Mouse (Mus musculus): Measurements from ENCODE around the gene Timp2. TPM values are rescaled to one million over a fixed set of nuclear protein-coding genes. Genes with fewer than 3 reads are reported as not detected.
A peak's percentile ranks its signal among the peaks of the same experiment; 100 is the strongest.

Timp2 gene
- polyA plus RNA-seq, 1 experiment from 2014 or later: 81.8 TPM

DNA sequence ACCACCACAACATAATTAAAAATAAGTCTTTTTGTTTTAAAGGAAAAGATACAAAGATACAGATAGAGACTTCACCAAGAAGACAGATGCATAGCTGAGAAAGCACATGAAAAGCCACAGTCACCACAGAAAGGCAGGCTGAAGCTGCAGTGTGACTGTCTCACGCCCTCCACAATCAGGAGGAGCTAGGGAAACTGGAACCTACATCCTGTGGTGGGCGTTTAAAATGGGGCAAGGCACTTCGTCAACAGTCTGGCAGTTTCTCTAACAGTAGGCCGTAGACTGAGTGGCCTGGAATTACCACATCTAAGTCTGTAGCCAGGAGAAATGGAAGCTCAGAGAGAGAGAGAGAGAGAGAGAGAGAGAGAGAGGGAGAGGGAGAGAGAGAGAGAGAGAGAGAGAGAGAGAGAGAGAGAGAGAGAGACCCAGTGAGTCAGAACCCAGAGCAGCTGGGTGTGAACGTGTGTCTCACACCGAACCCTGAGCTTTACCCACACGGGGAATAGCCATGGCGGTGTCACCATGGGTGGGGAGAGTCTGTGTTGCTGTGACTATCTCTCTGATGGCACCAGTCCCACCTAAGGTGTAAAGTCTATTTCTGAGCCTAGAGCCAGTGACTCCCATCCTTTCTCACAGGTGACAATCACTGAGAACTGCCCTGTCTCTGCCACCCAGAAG, 17.9 kb downstream of the Timp2 start:
- DNase-seq: no peak
- 91% methylated on average over 8 of the region's 8 CpGs for WGBS

DNA sequence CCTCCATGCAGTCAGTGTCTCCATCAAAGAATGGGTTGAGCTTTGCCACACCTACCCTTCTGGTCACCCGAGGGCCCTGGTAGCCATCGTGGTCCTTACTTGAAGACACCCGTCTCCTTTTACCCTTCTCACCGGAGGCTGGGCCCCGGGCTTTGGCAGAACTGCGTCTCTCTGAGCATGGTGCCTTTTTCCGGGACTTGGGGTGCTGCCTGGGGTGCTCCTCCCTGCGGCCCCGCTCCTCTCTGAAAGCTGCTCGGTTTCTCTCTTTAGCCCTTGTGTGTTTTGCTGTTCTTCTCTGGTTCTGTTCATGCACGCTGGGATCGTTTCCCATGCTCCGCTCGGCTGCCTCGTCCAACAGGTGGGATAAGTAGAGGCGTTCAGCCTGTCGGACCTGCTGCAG, 22.1 kb downstream of the Timp2 start:
- no peak overlapping the region for H3K27ac ChIP-seq (replicated peaks; ENCODE audit: low read depth, low read length)
- H3K4me2 ChIP-seq (ENCODE audit: low read length): no peak overlapping the region
- 0 out of 2 replicates have a peak, but pooled peaks cover 10% of the 10 kb centered on the region for H3K36me3 ChIP-seq (ENCODE audit: control insufficient read depth, insufficient read depth, low read length)
- 91% methylated on average over 17 of the region's 17 CpGs for WGBS
- H3K4me1 ChIP-seq (ENCODE audit: control insufficient read depth, insufficient read depth, low read length): no peaks in the 10 kb centered on the region
- H3K4me3 ChIP-seq (replicated peaks; ENCODE audit: low read depth, low read length): no peak overlapping the region
- no peaks in the 10 kb centered on the region for H3K27me3 ChIP-seq (ENCODE audit: control insufficient read depth, insufficient read depth, low read length)
- H3K9ac ChIP-seq (replicated peaks; ENCODE audit: low read length): no peak overlapping the region
- ATAC-seq (ENCODE audit: low FRiP score, low TSS enrichment): no peak
- DNase-seq: no peak
- H3K9me3 ChIP-seq (ENCODE audit: control insufficient read depth, low read length): no peaks in the 10 kb centered on the region

More for the DNA sequence above, 17.9 kb downstream of the Timp2 start:
- Histone ChIP-seq H3K27me3 (ENCODE audit: control insufficient read depth, insufficient read depth, low read length) (no peaks in the 10 kb centered on the region), H3K9ac (replicated peaks; ENCODE audit: low read length) (no peak overlapping the region), H3K9me3 (ENCODE audit: control insufficient read depth, low read length) (no peaks in the 10 kb centered on the region), H3K4me1 (ENCODE audit: control insufficient read depth, insufficient read depth, low read length) (peaks cover 10% of the 10 kb centered on the region), H3K4me2 (ENCODE audit: low read length) (no peak overlapping the region), H3K27ac (replicated peaks; ENCODE audit: low read depth, low read length) (no peak overlapping the region), H3K36me3 (ENCODE audit: control insufficient read depth, insufficient read depth, low read length) (0 out of 2 replicates have a peak, but pooled peaks cover 10% of the 10 kb centered on the region), H3K4me3 (replicated peaks; ENCODE audit: low read depth, low read length) (no peak overlapping the region)
- no peak for ATAC-seq (ENCODE audit: low FRiP score, low TSS enrichment)

DNA sequence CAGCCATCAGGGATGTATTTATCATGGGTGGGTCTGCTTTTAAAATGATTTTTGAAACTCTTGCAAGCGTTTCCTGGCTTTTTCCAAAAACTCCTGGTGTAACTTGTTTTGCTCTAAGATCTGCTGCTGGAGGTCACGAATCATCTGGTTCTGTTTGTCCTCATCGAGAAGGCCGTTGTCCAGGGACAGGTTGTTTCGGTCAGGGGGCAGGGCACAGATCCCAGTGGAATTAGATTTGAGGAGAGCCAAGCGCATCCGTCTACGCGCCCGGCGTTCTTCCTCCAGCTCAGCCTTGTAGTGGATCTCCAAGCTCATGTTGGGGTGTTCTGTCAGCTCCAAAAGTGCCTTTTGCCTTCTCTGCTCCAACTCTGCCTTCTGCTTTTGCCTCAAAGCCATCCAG, 23.2 kb downstream of the Timp2 start:
- H3K27ac ChIP-seq (replicated peaks; ENCODE audit: low read depth, low read length): no peak overlapping the region
- no peaks in the 10 kb centered on the region for H3K27me3 ChIP-seq (ENCODE audit: control insufficient read depth, insufficient read depth, low read length)
- DNase-seq (no peak), ATAC-seq (ENCODE audit: low FRiP score, low TSS enrichment) (no peak)
- H3K36me3 ChIP-seq (ENCODE audit: control insufficient read depth, insufficient read depth, low read length): 0 out of 2 replicates have a peak, but pooled peaks cover 10% of the 10 kb centered on the region
- no peaks in the 10 kb centered on the region for H3K9me3 ChIP-seq (ENCODE audit: control insufficient read depth, low read length)
- peaks cover 5% of the 10 kb centered on the region; the same call in 1 of the 2 replicates for H3K4me1 ChIP-seq (ENCODE audit: control insufficient read depth, insufficient read depth, low read length)
- no peak overlapping the region for H3K4me3 ChIP-seq (replicated peaks; ENCODE audit: low read depth, low read length)
- no peak overlapping the region for H3K9ac ChIP-seq (replicated peaks; ENCODE audit: low read length)
- no peak overlapping the region for H3K4me2 ChIP-seq (ENCODE audit: low read length)
- WGBS: 95% methylated on average over 11 of the region's 11 CpGs

DNA sequence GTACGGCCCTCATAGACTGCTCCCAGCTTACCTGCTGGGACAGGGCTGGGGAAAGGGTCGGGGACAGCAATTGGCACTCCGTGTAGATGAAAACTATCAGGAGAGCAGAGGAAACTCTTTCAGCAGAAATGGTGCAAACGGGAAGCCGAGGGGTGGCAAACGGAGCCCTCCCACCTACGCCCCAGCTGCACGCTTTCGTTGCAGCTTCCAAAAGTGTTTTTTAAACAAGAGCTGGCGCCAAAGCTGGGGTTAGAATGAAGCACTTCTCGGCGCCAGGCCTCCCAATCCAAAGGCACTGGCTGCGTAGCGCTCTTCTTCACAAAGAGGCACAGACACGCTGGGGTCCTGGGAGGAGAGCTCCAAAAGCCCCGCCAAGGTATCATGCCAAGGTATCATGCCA, 24.8 kb downstream of the Timp2 start:
- no peak for ATAC-seq (ENCODE audit: low FRiP score, low TSS enrichment)
- no peak for DNase-seq
- no peak overlapping the region for H3K4me3 ChIP-seq (replicated peaks; ENCODE audit: low read depth, low read length)
- peaks cover 13% of the 10 kb centered on the region; the same call in 1 of the 2 replicates for H3K4me1 ChIP-seq (ENCODE audit: control insufficient read depth, insufficient read depth, low read length)
- H3K9me3 ChIP-seq (ENCODE audit: control insufficient read depth, low read length): no peaks in the 10 kb centered on the region
- no peak overlapping the region for H3K9ac ChIP-seq (replicated peaks; ENCODE audit: low read length)
- no peak overlapping the region for H3K27ac ChIP-seq (replicated peaks; ENCODE audit: low read depth, low read length)
- H3K4me2 ChIP-seq (ENCODE audit: low read length): no peak overlapping the region
- 0 out of 2 replicates have a peak, but pooled peaks cover 10% of the 10 kb centered on the region for H3K36me3 ChIP-seq (ENCODE audit: control insufficient read depth, insufficient read depth, low read length)
- 97% methylated on average over 16 of the region's 16 CpGs for WGBS
- no peaks in the 10 kb centered on the region for H3K27me3 ChIP-seq (ENCODE audit: control insufficient read depth, insufficient read depth, low read length)

DNA sequence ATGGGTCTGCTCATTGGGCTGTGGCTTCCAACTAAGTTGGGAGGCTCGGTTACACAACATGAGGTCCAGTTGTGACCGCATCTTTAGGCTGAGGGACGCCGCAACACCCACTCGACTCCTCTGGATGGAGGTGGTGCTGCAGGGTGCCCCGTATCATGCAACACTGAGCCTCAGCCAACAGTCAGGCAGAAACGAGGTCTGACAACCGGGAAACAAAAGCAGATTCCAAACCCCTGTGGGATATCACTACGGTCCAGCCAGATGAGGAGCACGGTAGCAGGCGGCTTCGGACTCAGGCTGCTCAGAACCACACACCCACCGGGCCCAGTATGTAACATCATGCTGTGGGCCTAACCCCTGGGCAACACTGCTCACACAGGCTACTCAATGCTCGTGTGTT, 25.2 kb downstream of the Timp2 start:
- H3K27ac ChIP-seq (replicated peaks; ENCODE audit: low read depth, low read length): no peak overlapping the region
- H3K4me3 ChIP-seq (replicated peaks; ENCODE audit: low read depth, low read length): no peak overlapping the region
- H3K9me3 ChIP-seq (ENCODE audit: control insufficient read depth, low read length): no peaks in the 10 kb centered on the region
- H3K4me2 ChIP-seq (ENCODE audit: low read length): no peak overlapping the region
- no peak for DNase-seq
- ATAC-seq (ENCODE audit: low FRiP score, low TSS enrichment): no peak
- WGBS: 94% methylated on average over 14 of the region's 14 CpGs
- H3K27me3 ChIP-seq (ENCODE audit: control insufficient read depth, insufficient read depth, low read length): no peaks in the 10 kb centered on the region
- H3K4me1 ChIP-seq (ENCODE audit: control insufficient read depth, insufficient read depth, low read length): peaks cover 13% of the 10 kb centered on the region; the same call in 1 of the 2 replicates
- H3K36me3 ChIP-seq (ENCODE audit: control insufficient read depth, insufficient read depth, low read length): 0 out of 2 replicates have a peak, but pooled peaks cover 10% of the 10 kb centered on the region
- no peak overlapping the region for H3K9ac ChIP-seq (replicated peaks; ENCODE audit: low read length)

DNA sequence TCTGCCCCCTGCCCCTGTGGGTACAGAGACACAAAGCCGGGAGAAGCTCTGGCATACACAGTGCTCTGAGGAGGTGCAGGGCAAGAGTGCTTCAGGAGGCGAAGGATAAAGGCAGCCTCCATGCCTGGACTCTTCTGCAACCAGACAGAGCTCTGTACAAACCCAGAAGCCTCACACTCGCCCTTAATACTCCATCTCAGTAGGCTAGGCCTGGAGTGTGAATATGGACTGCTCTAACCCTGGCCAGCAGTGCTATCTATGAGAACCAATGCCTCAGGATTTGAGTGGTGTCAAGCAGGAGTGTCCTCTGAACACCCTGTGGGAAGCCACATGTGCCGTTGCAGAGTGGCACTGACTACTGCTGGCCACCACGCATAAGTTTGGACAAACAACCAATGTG, 26.6 kb downstream of the Timp2 start:
- 94% methylated on average over 5 of the region's 5 CpGs for WGBS
- Histone ChIP-seq H3K4me3 (replicated peaks; ENCODE audit: low read depth, low read length) (no peak overlapping the region), H3K36me3 (ENCODE audit: control insufficient read depth, insufficient read depth, low read length) (0 out of 2 replicates have a peak, but pooled peaks cover 10% of the 10 kb centered on the region), H3K27me3 (ENCODE audit: control insufficient read depth, insufficient read depth, low read length) (no peaks in the 10 kb centered on the region), H3K4me1 (ENCODE audit: control insufficient read depth, insufficient read depth, low read length) (peaks cover 13% of the 10 kb centered on the region; the same call in 1 of the 2 replicates), H3K4me2 (ENCODE audit: low read length) (no peak overlapping the region), H3K27ac (replicated peaks; ENCODE audit: low read depth, low read length) (no peak overlapping the region), H3K9me3 (ENCODE audit: control insufficient read depth, low read length) (no peaks in the 10 kb centered on the region), H3K9ac (replicated peaks; ENCODE audit: low read length) (no peak overlapping the region)
- ATAC-seq (ENCODE audit: low FRiP score, low TSS enrichment) (no peak), DNase-seq (no peak)

DNA sequence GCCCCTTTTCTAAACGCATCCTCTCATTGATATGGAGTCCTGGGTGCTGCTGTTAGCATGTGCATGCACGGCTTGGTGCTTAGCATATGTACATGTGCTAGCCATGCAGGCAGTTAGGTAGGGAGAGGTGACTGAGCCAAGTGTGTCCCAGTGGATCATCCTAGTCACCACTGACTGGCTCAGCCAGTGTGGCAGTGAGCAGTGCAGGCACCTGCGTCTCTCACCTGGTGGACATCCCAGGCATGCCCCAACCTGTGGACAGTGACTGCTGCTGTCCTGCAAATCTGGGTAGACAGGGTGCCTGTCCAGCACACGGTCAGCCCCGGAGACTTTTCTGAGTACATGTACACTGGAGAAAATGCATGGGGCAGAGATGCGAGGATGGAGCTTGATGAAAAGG, 27.0 kb downstream of the Timp2 start:
- no peaks in the 10 kb centered on the region for H3K27me3 ChIP-seq (ENCODE audit: control insufficient read depth, insufficient read depth, low read length)
- 0 out of 2 replicates have a peak overlapping the region, but pooled peaks have one; percentile 79 for H3K27ac ChIP-seq (replicated peaks; ENCODE audit: low read depth, low read length)
- H3K4me1 ChIP-seq (ENCODE audit: control insufficient read depth, insufficient read depth, low read length): peaks cover 13% of the 10 kb centered on the region; the same call in 1 of the 2 replicates
- no peak overlapping the region for H3K4me3 ChIP-seq (replicated peaks; ENCODE audit: low read depth, low read length)
- no peaks in the 10 kb centered on the region for H3K9me3 ChIP-seq (ENCODE audit: control insufficient read depth, low read length)
- WGBS: 95% methylated on average over 6 of the region's 6 CpGs
- 0 out of 2 replicates have a peak, but pooled peaks cover 7% of the 10 kb centered on the region for H3K36me3 ChIP-seq (ENCODE audit: control insufficient read depth, insufficient read depth, low read length)
- H3K4me2 ChIP-seq (ENCODE audit: low read length): no peak overlapping the region
- DNase-seq (no peak), ATAC-seq (ENCODE audit: low FRiP score, low TSS enrichment) (no peak)
- H3K9ac ChIP-seq (replicated peaks; ENCODE audit: low read length): no peak overlapping the region

DNA sequence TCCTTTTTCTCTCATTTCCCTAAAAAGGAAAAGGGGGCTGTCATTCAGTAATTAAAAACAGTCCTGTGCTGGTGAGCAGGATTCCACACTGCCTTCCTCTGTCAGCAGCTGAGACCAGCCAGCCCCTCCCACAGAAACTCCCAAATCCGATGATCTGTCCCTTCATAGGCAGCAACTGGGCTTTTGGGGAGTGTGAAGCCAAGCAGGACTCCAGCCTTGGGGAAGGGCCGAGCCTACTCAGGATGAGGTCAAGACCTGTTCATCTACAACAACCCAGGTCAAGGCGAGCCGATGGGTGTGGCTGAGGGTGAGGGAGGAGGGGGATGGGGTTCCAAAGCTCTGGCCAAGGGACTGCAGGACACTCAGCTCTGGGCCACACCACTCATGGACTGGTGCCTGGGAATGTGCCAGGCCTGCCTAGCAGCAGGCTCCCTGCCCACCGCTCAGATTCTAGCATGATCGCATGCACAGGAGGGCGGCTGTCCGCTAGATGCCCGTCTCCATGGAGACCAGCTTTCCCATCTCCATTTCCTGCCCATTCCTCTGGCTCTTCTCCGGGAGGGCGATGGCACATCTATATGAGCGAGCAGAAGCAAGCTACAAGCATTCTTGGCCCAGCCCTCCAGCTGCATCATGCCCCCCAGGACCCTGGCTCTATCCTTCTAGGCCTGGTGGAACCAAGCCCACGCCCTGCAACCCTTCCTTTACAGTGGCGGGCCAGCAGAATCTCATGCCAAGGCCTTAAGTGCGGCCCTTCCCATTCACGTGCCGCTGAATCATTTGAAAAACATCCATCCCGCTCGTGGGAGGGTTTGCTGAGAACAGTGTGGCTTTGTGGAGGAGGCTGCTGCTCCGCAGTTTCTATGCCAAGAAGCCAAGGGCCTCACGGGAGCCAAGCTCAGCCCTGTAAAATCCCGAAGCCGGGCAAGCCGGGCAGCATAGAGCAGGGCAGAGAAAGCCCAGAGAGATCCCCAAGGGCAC, 28.3 kb downstream of the Timp2 start:
- Histone ChIP-seq H3K4me3 (replicated peaks; ENCODE audit: low read depth, low read length) (no peak overlapping the region), H3K4me2 (ENCODE audit: low read length) (no peak overlapping the region), H3K36me3 (ENCODE audit: control insufficient read depth, insufficient read depth, low read length) (no peaks in the 10 kb centered on the region), H3K4me1 (ENCODE audit: control insufficient read depth, insufficient read depth, low read length) (peaks cover 13% of the 10 kb centered on the region; the same call in 1 of the 2 replicates), H3K27ac (replicated peaks; ENCODE audit: low read depth, low read length) (peak overlapping the region; percentile 79), H3K9ac (replicated peaks; ENCODE audit: low read length) (no peak overlapping the region), H3K27me3 (ENCODE audit: control insufficient read depth, insufficient read depth, low read length) (no peaks in the 10 kb centered on the region), H3K9me3 (ENCODE audit: control insufficient read depth, low read length) (no peaks in the 10 kb centered on the region)
- ATAC-seq (ENCODE audit: low FRiP score, low TSS enrichment) (peak; percentile 40), DNase-seq (peak; percentile 77)
- 69% methylated on average over 24 of the region's 24 CpGs for WGBS

Measured in midbrain, embryonic 14.5 days (tissue).